Mouse (Mus musculus): Measurements from ENCODE around the gene Fkbp9. TPM values are rescaled to one million over a fixed set of nuclear protein-coding genes. Genes with fewer than 3 reads are reported as not detected.

Fkbp9 gene
- polyA plus RNA-seq, 1 experiment from 2014 or later = 58.4 TPM

DNA sequence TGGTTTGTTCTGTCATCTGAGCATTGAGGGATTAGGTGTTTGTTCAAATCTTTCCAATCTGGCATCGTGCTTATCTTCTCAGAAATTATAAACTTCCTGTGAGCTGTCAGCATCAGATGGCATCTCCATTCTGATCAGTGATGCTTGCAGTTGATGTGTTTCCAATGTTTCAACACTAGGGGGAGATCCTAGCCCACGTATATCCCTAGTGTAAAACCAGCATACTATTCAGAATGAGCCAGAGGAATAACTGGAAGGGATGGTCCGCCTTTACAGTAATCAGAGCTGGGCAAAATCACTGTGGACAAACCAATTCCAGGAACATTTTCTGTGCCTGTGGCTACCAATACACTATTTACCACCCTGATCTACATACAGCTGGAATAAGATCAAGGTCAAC, 23.2 kb upstream of the Fkbp9 start:
- H3K9me3 ChIP-seq = 0 out of 2 replicates have a peak, but pooled peaks cover 5% of the 10 kb centered on the region
- peaks cover 13% of the 10 kb centered on the region for H3K4me1 ChIP-seq
- no peak overlapping the region for H3K4me3 ChIP-seq
- no peak overlapping the region for H3K27ac ChIP-seq
- H3K27me3 ChIP-seq (ENCODE audit: poor library complexity, severe bottlenecking) = no peaks in the 10 kb centered on the region
- H3K36me3 ChIP-seq (replicated peaks) = no peaks in the 10 kb centered on the region
- 27% methylated on average over 3 of the region's 3 CpGs for WGBS
- DNase-seq (ENCODE audit: extremely low spot score, low spot score) = peak; percentile 26

DNA sequence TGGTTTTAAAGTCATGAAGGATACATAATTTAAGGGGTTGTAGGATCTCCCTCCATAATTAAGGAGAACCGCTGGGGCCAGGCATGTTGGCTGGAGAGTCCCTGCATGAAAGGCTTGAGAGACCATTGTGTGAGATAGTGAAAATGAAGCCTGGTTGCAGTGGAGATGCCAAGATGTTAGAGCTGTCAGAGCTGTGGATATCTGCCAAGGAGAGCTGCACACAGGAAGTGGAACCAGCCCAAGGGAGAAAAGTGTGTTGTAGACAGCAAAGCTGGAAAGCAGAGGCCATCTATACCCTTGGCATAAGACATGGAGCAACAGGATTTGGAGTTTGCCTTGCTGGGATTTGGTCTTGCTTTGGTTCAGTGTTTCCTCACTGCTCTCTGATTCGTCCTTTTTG, 18.5 kb upstream of the Fkbp9 start:
- H3K4me1 ChIP-seq = peaks cover 15% of the 10 kb centered on the region
- 62% methylated on average over 2 of the region's 2 CpGs for WGBS
- H3K36me3 ChIP-seq (replicated peaks) = no peaks in the 10 kb centered on the region
- no peak for DNase-seq (ENCODE audit: extremely low spot score, low spot score)
- peak overlapping the region; percentile 60; the same call in 1 of the 2 replicates for H3K27ac ChIP-seq
- no peaks in the 10 kb centered on the region for H3K27me3 ChIP-seq (ENCODE audit: poor library complexity, severe bottlenecking)
- H3K9me3 ChIP-seq = 0 out of 2 replicates have a peak, but pooled peaks cover 5% of the 10 kb centered on the region
- no peak overlapping the region for H3K4me3 ChIP-seq

DNA sequence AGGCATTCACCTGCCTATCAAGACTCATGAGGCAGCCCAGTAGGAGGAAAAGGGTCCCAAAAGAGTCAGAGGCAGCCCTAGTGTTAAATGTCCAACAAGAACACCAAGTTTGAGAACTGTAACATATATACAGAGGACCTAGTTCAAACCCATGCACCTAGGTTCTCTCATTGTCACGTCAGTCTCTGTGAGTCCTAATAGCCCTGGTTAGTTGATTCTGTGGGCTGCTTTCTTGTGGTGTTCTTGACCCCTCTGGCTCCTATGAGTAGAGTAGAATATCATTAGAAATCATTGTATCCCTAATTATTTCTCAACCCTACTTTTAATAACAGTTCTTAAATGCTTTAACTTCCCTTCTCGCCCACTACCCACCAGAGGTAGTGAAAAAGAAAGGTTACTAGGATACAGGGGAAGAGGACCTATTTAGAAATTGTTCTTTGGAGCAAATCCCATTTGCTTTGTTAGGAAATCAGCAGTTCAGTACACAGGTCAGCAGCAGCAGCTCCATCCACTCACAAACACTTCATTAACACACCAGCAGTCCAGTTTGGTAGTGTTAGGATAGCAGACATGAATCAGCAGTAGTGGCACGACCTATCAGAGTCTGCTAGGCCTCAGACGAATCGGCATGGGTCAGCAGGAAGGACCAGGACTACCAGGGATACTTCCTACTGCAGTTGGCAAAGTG, 13.3 kb upstream of the Fkbp9 start:
- Histone ChIP-seq H3K4me3 (no peak overlapping the region), H3K4me1 (peaks cover 3% of the 10 kb centered on the region; the same call in 1 of the 2 replicates), H3K9me3 (no peaks in the 10 kb centered on the region), H3K27ac (no peak overlapping the region), H3K36me3 (replicated peaks) (no peaks in the 10 kb centered on the region), H3K27me3 (ENCODE audit: poor library complexity, severe bottlenecking) (no peaks in the 10 kb centered on the region)
- no peak for DNase-seq (ENCODE audit: extremely low spot score, low spot score)
- 84% methylated on average over 5 of the region's 5 CpGs for WGBS

DNA sequence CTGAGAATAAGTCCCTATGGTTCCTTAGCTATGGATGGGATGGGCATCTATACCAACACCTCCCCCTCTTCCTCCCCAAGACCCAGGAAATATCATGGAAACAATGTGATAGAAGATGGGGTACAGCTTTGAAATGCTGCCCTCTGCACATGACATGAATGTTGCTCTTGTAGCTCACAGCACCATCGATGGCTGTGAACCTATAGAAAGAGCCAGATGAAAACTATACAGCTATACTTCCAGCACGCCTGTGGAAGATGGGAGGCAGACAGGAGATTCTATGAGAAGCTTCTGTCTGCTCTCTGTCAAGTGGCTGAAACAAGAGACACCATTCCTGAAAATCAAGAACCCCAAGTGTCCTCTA, 12.8 kb upstream of the Fkbp9 start:
- WGBS = 93% methylated on average over 2 of the region's 2 CpGs

GRCm38 (mm10) chr6:56825657-56826056, 6.2 kb upstream of the Fkbp9 start:
- Histone ChIP-seq H3K36me3 (replicated peaks) (no peaks in the 10 kb centered on the region), H3K9me3 (no peaks in the 10 kb centered on the region), H3K4me3 (no peak overlapping the region), H3K4me1 (no peaks in the 10 kb centered on the region), H3K27ac (no peak overlapping the region), H3K27me3 (ENCODE audit: poor library complexity, severe bottlenecking) (peaks cover 3% of the 10 kb centered on the region; the same call in 1 of the 2 replicates)
- WGBS = 60% methylated on average over 3 of the region's 3 CpGs
- DNase-seq (ENCODE audit: extremely low spot score, low spot score) = no peak

More for the DNA sequence above, 12.8 kb upstream of the Fkbp9 start:
- Histone ChIP-seq H3K27me3 (ENCODE audit: poor library complexity, severe bottlenecking) (no peaks in the 10 kb centered on the region), H3K9me3 (no peaks in the 10 kb centered on the region), H3K36me3 (replicated peaks) (no peaks in the 10 kb centered on the region), H3K27ac (no peak overlapping the region), H3K4me1 (no peaks in the 10 kb centered on the region), H3K4me3 (no peak overlapping the region)
- DNase-seq (ENCODE audit: extremely low spot score, low spot score) = no peak

DNA sequence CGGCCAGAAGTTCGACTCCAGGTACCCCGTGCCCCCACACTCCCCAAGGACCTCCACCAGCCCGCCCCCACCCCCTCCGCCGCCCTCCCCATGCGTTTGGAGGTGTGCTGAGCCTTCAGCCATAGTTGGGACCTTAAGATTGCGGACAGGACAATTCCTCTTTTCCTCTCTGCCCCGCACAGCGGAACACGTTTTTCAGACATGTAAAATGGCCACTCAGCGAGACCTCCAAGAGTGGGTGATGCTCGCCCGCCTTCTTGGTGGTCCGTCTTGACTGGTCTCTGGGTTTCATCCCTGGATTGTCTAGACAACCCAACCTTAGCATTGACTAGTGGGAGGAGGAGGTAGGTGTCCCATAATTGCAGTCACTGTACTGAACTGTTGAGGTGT, 543 bp downstream of the Fkbp9 start:
- Histone ChIP-seq H3K27ac (peak overlapping the region; percentile 90), H3K9me3 (no peaks in the 10 kb centered on the region), H3K4me1 (peaks cover 16% of the 10 kb centered on the region), H3K4me3 (peak overlapping the region; percentile 72), H3K27me3 (ENCODE audit: poor library complexity, severe bottlenecking) (peaks cover 6% of the 10 kb centered on the region; the same call in 1 of the 2 replicates), H3K36me3 (replicated peaks) (peaks cover 24% of the 10 kb centered on the region)
- no peak for DNase-seq (ENCODE audit: extremely low spot score, low spot score)
- 2% methylated on average over 15 of the region's 15 CpGs for WGBS

DNA sequence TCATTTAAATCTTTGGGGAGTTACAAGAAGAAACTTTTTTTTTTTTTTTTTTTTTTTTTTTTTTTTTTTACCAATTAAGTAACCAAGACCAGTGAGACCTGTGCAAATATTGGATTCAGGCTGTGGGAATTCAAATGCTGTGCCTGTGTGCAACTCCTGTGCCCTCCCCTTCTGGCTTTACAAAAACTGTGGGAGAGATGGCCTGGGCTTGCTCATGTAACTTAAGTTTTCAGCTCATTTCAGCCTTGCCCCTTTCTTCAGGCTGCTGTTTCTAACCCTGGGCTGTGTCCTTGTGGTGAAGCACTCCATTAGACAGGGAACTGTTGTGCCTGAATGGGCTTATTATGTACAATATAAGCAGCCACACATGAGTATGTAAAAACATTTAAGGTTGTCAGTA, 971 bp downstream of the Fkbp9 start:
- H3K27ac ChIP-seq = no peak overlapping the region
- peaks cover 16% of the 10 kb centered on the region for H3K4me1 ChIP-seq
- H3K9me3 ChIP-seq = no peaks in the 10 kb centered on the region
- H3K4me3 ChIP-seq = peak overlapping the region; percentile 72
- H3K36me3 ChIP-seq (replicated peaks) = peaks cover 28% of the 10 kb centered on the region
- H3K27me3 ChIP-seq (ENCODE audit: poor library complexity, severe bottlenecking) = peaks cover 6% of the 10 kb centered on the region; the same call in 1 of the 2 replicates
- no peak for DNase-seq (ENCODE audit: extremely low spot score, low spot score)

DNA sequence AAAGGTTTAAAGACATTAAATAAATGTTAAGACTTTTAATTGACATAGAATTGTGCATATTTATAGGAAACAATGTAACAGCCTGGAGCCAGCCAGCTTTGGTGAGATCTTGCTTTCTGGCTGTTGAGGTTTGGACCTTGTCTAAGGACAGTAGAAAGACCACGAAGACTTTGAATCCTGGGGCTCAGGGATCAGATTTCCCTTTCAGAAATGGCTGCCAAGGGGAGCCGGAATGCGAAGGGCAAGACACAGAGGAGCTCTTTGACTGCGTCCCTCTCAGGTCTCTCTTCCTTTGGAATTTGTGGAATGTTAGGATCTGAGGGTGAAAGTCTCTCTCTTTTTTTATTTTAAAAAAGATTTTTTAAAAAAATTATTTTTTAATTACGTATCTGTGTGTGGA, 2.9 kb downstream of the Fkbp9 start:
- Histone ChIP-seq H3K4me1 (peaks cover 16% of the 10 kb centered on the region), H3K36me3 (replicated peaks) (peaks cover 30% of the 10 kb centered on the region), H3K9me3 (no peaks in the 10 kb centered on the region), H3K27ac (peak overlapping the region; percentile 44; the same call in 1 of the 2 replicates), H3K27me3 (ENCODE audit: poor library complexity, severe bottlenecking) (peaks cover 6% of the 10 kb centered on the region; the same call in 1 of the 2 replicates), H3K4me3 (no peak overlapping the region)
- 45% methylated on average over 5 of the region's 5 CpGs for WGBS
- no peak for DNase-seq (ENCODE audit: extremely low spot score, low spot score)

DNA sequence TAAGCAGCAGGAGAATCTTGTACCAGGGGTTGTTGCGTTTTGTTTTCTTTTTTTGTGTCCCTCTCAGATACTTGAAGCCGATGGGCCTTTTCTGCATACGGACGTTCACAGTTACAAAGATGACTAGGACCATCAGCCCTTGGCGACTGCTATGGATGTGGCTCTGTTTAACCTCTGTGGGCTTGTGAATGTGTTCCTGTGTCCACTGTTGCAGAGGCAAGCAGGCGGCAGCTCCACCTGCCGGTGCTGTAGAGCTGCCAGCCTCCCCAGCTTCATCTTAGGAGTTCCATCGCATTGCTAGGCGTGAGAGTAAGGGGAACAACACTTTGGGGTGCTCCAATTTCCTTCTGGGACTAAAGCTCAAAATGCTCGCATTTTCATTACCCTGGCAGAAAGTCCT, 3.7 kb downstream of the Fkbp9 start:
- Histone ChIP-seq H3K9me3 (no peaks in the 10 kb centered on the region), H3K27ac (no peak overlapping the region), H3K27me3 (ENCODE audit: poor library complexity, severe bottlenecking) (peaks cover 4% of the 10 kb centered on the region; the same call in 1 of the 2 replicates), H3K36me3 (replicated peaks) (peaks cover 33% of the 10 kb centered on the region), H3K4me3 (no peak overlapping the region), H3K4me1 (peaks cover 16% of the 10 kb centered on the region)
- DNase-seq (ENCODE audit: extremely low spot score, low spot score) = no peak
- 94% methylated on average over 10 of the region's 10 CpGs for WGBS

GRCm38 (mm10) chr6:56837166-56837565, 5.3 kb downstream of the Fkbp9 start:
- Histone ChIP-seq H3K36me3 (replicated peaks) (peaks cover 37% of the 10 kb centered on the region), H3K27me3 (ENCODE audit: poor library complexity, severe bottlenecking) (no peaks in the 10 kb centered on the region), H3K9me3 (no peaks in the 10 kb centered on the region), H3K27ac (no peak overlapping the region), H3K4me3 (no peak overlapping the region), H3K4me1 (peaks cover 14% of the 10 kb centered on the region)
- WGBS = 96% methylated on average over 12 of the region's 12 CpGs
- DNase-seq (ENCODE audit: extremely low spot score, low spot score) = no peak

DNA sequence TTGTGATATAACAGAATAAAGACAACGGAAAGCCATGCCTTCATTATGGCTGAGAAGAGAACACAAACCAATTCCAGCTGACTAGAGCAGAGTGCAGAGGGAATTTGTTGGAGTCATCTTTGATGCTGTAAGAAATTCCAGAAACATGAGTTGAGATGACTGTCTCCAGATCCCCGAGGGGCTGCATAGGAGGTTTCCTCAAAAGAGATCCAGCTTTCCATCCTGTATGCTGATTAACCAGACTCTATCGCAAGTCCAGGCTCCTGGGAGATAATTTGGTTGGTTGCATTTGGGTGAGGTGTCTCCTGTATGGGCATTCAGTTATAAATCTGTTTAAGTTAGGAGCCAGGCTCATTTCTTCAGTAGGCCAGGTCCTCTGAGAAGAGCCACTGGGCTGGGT, 5.8 kb downstream of the Fkbp9 start:
- DNase-seq (ENCODE audit: extremely low spot score, low spot score) = no peak
- no peak overlapping the region for H3K4me3 ChIP-seq
- H3K27ac ChIP-seq = no peak overlapping the region
- no peaks in the 10 kb centered on the region for H3K27me3 ChIP-seq (ENCODE audit: poor library complexity, severe bottlenecking)
- no peaks in the 10 kb centered on the region for H3K9me3 ChIP-seq
- 96% methylated on average over 3 of the region's 3 CpGs for WGBS
- peaks cover 37% of the 10 kb centered on the region for H3K36me3 ChIP-seq (replicated peaks)
- peaks cover 10% of the 10 kb centered on the region for H3K4me1 ChIP-seq

GRCm38 (mm10) chr6:56843229-56843628, 11.4 kb downstream of the Fkbp9 start:
- H3K9me3 ChIP-seq = no peaks in the 10 kb centered on the region
- peaks cover 14% of the 10 kb centered on the region; the same call in 1 of the 2 replicates for H3K36me3 ChIP-seq (replicated peaks)
- H3K27me3 ChIP-seq (ENCODE audit: poor library complexity, severe bottlenecking) = no peaks in the 10 kb centered on the region
- 86% methylated on average over 3 of the region's 3 CpGs for WGBS
- H3K4me3 ChIP-seq = no peak overlapping the region
- H3K27ac ChIP-seq = no peak overlapping the region
- DNase-seq (ENCODE audit: extremely low spot score, low spot score) = no peak
- H3K4me1 ChIP-seq = 0 out of 2 replicates have a peak, but pooled peaks cover 3% of the 10 kb centered on the region

GRCm38 (mm10) chr6:56844365-56844764, 12.5 kb downstream of the Fkbp9 start:
- Histone ChIP-seq H3K4me1 (0 out of 2 replicates have a peak, but pooled peaks cover 3% of the 10 kb centered on the region), H3K9me3 (no peaks in the 10 kb centered on the region), H3K4me3 (no peak overlapping the region), H3K36me3 (replicated peaks) (peaks cover 14% of the 10 kb centered on the region), H3K27ac (no peak overlapping the region), H3K27me3 (ENCODE audit: poor library complexity, severe bottlenecking) (no peaks in the 10 kb centered on the region)
- 92% methylated on average over 2 of the region's 2 CpGs for WGBS
- no peak for DNase-seq (ENCODE audit: extremely low spot score, low spot score)

Data from forebrain, embryonic 10.5 days (tissue).